In the genomic region with DNA sequence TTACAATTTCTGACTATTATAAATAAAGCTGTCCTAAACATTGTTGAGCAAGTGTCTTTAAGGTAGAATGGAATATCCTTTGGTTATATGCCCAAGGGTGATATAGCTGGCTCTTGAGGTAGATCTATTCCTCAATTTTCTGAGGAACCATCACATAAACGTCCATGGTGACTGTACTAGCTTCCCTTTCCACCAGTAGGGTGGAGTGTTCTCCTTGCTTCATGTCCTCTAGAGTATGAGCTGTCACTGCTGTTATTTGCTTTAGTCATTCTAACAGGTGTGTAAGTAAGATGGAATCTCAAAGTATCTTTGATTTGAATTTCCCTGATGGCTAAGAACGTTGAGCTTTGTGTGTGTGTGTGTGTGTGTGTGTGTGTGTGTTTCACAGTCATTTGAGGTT, we compare ENCODE assay signal across 14 mouse cellular contexts.
DNase-seq lines count a peak whose midpoint lies in the region; ATAC-seq lines count a peak whose summit lies in the region.
"Had no signal": no experiment of that assay in that cellular context is flagged by ENCODE, and none has a peak within 500 bp of the region (broad histone marks: within the 10 kb centered on the region; RNA-seq: fewer than 3 reads in every experiment).

No protein-coding gene starts in this region.

- no peak for ATAC-seq in CD4-positive, CD25-positive, alpha-beta regulatory T cell, adult 4 months
- peak; percentile 42; the same call in 1 of the 2 replicates for ATAC-seq in megakaryocyte progenitor cell, adult 5-6 weeks (replicated peaks; ENCODE audit: poor library complexity)
- ATAC-seq in inflammation-experienced regulatory T-cells, adult 6 months, result no peak
- ATAC-seq: forebrain, embryonic 16.5 days; hindbrain, embryonic 16.5 days had no signal

- intact Hi-C loops in left cerebral cortex, postnatal 10 days (cut with DNase I), result no loop called here

- peak; percentile 4 for DNase-seq in CD4-positive, CD25-positive, alpha-beta regulatory T cell, adult 2 months (ENCODE audit: low read depth, low spot score)
- peak; percentile 25 for DNase-seq in NIH3T3 (ENCODE audit: low read depth)
- no peak for DNase-seq in gastrocnemius, postnatal 10 days
- no peak for DNase-seq in left cerebral cortex, postnatal 10 days (ENCODE audit: extremely low spot score in 1 of 2, low spot score in 2 of 2)
- DNase-seq: adrenal gland, postnatal 10 days; cerebellum, adult 11-12 months; cerebellum, adult 9-10 months; cerebellum, postnatal 36 days; gastrocnemius, postnatal 14 days had no signal

Comparison
In these comparisons a context has a peak if more than half of its experiments do, and no peak if none do; other contexts are left out.
1. DNase-seq: peak in CD4-positive, CD25-positive, alpha-beta regulatory T cell, adult 2 months (single experiment) and NIH3T3 (single experiment); none in gastrocnemius, postnatal 10 days (single experiment) and left cerebral cortex, postnatal 10 days (0 of 2).